Mouse (Mus musculus) right cerebral cortex, adult 18-20 months (tissue): ENCODE data around the gene Sulf2.

Experiments used
- DNase-seq: peaks from one replicate; pipeline ENCODE4 v3.0.0; 2022; ENCODE audit warnings: mixed read lengths

The Sulf2 gene

DNA sequence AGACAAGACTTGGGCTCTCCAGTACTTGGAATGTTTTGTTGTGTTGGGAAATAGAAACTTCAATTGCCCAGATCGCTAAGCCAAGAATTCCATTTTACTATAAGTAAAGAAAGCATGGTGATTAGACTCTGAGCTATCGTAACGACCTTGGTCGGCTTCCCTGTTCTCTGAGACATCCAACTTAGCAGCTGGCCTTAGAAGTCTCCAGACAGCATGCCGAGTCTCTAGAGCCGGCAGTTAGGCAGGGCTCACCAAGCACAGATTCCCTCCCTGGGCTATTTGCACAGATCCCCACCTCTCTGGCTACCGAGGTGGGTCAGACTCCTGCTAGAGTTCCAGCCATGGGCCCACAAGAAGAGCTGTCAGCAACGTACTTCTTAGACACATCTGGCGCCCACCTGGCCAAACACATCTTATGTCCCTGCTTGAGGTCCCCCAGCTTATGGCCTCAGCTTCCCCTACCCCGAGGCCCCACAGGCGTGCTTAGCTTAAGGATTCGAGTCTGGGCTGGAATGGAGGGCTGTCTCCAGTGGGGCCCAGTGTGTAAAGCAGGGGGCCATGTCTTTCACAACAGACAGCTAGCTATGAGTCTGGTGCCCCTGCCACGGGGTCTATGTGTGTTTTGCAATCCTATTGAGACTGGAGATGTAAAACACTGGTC lies 6.7 kb downstream of the Sulf2 start:
- no peak for DNase-seq

DNA sequence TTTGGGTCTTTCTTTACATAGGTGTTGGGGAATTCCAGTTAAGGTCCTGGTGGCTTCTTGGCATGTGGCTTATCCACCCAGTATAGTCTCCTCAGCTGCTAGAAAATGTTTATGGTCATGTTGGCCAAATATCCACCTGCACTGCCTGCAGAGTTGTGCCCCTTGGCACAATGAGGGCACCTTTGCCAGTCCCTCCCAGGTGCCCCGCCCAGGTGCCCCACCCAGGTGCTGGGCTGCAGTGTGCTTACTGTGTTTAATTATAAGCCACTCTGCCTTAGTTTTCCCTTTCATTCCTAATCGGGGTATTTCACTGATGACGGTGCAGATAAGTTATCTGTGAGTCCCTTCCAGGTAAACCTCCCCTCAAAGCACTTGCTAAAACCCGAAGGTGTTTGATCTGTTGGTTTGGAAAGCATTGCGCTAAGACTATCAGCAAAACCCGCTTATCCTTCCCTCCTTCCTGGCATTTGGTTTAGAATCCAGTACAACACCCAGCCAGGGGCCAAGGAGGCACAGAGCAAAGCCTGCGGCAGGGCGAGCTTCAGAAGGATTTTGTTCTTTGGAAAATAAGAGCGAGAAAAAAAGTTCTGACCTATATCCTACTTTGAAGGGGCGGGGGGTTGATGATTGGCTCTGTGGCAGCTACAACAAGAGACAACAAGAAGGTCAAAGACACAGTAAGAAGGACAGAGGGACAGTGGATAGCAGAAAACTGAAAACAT lies 7.4 kb downstream of the Sulf2 start:
- DNase-seq: no peak

DNA sequence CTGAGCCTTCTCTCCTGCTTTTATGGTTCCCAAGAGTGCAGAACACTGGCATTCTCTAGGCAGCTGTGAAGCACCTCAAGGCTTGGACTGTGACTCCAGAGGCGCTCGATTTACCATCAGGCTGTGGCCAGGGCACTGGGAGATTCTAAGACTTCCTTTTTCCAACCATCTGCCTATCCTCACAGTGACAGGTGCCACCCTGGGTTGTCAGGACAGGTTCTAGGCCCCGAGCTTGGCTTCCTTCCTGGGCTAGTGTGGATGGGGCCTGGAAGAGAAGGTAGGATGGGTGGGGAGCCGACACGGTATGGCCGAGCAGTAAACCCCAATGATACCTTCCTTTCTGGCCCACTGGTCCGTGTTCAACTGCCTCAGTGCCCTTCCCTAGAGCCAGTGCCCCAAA lies 9.0 kb downstream of the Sulf2 start:
- no peak for DNase-seq

DNA sequence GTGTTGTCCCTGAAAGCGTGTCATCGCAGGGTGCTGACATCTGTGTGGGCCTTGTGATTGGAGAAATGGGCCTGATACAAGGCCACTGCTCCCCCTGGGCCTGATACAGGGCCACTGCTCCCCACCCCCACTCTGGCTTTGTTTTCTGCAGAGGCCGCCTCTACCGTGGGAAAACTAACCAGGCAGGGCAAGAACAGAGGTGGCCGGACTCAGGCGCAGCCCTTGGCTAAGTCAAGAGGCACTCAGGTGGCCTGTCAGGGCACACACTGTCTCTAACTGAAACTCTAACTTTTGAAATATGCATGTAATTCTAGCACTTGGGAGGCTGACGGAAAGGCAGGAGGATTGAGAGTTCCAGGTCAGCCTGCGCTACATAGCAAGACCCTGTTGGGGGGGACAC lies 10.4 kb downstream of the Sulf2 start:
- DNase-seq: no peak

DNA sequence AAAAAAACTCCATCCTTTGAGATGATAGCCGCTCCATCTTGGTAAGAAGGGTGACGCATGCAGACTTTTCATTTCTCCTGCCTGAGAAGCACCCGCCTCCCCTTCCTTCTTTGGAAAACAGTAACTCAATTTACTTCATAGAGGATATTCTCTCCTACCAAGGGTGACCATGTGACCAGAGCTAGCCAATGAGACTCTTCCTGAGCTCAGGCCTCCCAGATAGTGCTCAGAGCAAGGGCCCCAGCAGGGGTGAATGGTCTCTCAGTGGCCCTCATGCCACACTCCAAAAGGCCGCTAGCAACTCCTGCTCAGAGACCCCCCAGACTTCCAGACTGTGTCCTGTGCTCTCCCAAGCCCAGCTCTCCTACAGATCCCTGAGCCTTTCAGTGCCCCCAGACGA lies 11.6 kb downstream of the Sulf2 start:
- peak; percentile 23 for DNase-seq

DNA sequence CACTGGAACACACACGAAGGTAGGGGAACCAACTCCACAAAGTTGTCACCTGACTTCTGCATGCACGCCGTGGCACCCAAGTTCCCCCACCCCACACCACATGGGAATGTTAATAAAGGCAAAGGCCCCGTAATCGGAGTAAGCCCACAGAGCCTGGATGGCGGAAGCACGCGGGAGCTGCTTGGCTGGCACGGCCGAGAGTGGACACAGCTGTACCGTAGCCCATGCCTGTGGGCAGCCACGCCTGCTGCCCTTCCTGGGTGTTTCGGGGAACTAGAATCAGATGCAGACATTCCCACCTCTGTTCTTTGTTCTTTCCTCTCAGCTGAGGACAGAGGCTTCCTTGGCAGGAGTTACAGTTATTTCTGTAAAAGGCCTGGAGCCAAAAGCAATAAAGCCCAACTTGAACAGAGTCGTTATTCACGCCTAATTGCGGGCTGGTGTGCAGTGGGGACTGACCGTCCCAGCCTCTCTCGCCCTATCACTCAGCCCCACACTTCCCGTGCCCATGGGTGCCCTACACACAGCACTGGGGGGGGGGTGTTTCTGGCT lies 12.8 kb downstream of the Sulf2 start:
- DNase-seq: peak; percentile 62

DNA sequence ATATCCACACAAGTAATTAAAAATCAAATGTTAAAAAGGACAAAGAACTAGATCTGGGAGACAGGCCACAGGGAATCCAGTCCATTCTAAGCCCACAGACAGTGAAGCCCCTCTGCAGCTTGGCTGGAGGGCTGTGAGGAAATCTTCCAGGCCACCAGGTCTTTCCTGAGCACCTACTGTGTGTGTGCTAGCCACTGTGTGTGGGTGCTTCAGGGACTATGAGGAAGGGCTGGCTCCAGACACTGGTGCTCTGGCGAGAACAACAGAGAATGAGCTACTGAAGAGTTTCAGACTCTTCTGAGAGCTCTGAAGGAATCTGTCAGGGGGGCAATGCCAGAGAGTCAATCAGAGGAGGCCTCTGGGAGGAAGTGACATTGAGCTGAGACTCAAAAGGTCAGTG lies 13.6 kb downstream of the Sulf2 start:
- DNase-seq: no peak

DNA sequence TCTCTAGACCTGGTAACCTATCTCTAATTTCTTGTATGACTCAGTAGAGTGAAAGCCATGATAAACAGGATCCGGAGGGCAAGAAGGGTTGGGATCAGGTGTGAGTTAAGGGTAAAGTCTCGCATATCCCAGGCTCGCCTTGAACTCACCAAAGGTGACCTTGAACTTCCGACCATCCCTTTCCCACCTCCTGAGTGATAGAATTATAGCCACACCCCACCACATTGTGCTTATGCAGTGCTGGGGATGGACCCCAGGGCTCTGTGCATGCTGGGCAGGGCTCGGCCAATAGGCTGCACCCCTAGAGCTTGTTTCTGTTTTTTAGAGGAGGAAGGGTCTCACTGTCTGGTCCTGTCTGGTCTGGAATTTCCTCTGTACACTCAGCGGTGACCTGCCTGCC lies 14.4 kb downstream of the Sulf2 start:
- no peak for DNase-seq

DNA sequence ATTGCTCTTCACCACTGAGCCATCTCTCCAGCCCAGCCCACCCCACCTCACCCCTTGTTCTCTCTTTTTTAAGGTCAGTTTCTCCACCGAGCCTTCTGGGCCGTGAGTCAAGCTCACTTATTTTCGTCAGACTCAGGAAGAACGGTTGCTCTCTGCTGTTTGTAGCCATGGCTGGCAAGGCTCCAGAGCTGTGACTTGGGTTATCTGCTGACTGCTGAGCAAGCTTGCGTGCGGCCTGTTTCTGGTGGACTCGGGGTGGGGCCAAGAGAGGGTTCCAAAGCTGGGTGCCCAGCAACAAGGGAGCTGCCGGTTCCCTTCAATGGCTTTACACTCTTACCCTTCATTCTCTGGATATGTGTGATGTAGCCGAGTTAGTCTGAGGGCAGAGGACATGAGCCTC lies 15.0 kb downstream of the Sulf2 start:
- peak; percentile 51 for DNase-seq

DNA sequence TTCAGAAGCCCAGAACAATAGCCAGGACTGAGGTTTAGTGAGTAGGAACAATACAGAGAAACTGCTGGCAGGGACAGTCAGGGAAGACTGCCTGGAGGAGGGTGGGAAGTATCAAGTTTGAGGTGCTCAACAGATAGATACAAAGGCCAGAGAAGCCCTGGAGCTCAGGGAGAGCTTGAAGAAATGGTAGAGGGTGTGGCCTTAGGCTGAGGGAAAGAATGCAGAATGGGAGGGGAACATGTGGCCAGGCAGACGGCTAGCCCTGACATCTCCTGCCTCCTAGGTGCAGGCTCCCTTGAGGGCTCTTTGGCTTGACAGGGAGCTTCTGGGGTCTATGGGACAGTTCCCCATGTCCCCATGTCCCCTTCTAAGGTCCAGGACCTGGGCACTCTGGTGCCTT lies 17.2 kb downstream of the Sulf2 start:
- no peak for DNase-seq

DNA sequence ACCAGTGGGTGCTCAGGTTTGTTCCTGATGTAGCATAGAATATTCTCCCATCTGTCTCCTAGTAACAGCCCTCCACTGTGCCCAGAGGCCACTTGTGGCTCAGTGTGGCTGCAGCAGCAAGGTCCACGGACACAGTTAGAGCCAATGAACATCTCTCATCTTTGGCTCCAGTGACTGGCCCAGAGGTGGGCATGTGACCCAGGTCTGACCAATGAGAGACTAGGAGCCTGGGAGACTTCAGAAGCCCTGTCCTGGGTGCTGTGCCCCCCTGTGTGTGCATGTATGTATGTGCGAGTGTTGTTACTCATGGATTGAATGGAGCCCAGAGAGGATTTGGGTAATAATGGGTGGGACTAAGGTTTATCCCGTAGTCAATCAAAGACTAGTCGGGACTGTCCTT lies 18.0 kb downstream of the Sulf2 start:
- DNase-seq: no peak

DNA sequence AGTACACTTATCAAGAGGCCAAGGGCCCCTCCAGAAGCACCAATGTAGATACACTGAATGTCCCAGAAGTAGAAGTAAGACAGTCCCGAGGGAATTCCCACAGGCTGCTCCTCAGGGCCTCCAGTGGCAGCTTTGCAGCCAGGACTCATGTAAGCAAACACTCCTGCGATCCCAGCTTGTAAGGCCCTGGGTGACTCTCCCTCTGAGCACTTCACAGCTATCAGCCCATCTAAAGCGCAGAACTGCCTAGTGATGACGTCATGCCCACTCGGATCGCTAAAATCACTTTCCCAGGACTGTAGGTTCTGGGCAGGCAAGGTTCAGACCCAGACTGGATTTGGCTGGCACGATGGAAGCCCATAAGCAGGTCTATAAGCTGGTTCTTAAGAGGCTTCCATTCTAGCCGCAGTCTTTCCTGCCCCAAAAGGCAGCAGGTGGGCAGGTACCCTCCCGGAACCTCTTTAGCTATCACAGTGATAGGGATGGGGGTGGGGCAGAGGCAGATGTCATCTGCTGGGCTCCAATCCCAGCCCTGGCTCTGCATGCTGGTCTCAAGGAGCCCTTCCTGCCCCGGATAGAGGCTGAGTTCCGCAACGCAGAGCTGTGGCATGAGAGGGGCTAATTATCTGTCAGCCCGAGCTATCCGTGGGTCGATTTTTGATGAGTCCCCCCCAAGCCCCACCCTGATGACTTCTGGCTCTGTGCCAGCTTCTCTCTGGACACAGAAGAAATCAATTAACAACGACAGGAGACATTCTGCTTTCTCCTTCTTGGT lies 19.6 kb downstream of the Sulf2 start:
- no peak for DNase-seq

DNA sequence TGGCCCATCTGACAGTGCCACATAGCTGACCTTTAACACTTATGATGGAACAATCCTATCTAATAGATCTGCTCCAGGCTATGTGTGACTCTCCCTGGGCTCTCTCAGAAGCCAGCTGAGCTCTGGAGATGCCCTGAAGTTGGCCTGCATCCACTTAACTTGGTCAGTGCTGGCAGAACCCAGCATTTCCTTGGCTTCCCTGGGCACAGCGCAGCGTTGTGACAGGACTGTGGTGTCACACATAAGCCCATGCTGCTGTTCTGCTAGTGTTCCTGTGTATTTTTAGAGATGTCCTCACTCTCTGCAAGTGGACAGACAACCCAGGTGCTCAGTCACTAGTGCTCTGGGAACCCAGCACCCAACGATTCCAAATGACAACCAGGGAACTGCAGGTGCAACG lies 26.7 kb downstream of the Sulf2 start:
- DNase-seq: no peak

DNA sequence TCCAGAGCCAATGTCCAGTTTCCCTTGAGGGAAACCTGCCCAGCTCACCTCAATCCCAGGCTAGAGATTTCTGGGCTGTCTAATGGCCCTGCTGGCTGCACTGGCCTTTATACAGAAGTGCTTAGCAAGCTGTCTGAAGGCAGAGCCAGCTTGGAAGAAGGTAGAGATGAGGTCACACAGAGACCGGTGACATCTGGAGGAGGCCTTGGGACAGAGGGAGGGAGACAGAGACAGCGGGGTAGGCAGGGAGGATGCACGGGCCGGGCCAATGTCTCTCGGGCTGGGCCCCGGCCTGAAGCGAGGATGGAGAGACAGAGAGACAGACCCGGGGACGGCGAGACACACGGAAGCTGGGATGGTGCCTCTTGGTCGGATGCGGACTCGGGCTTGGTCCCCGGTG lies 27.4 kb downstream of the Sulf2 start:
- no peak for DNase-seq

DNA sequence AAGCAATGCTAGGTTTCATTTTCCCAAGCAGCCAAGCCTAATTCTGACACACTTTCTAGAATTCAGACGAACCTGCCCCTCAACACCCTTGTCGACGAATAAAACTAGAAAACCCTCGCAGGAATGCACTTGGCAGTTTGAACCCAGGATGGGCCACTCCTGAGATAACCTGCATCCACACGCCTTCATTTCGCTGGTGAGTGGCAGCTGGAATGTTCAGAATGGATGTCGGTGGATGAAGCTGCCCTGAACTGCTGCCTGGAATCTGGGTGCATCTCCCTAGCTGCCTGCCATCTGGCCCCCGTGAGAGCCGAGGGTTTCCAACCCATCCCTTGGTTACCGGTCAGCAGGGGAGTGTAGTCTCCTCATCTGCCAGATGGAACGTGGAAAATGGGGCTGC lies 29.1 kb downstream of the Sulf2 start:
- DNase-seq: no peak

DNA sequence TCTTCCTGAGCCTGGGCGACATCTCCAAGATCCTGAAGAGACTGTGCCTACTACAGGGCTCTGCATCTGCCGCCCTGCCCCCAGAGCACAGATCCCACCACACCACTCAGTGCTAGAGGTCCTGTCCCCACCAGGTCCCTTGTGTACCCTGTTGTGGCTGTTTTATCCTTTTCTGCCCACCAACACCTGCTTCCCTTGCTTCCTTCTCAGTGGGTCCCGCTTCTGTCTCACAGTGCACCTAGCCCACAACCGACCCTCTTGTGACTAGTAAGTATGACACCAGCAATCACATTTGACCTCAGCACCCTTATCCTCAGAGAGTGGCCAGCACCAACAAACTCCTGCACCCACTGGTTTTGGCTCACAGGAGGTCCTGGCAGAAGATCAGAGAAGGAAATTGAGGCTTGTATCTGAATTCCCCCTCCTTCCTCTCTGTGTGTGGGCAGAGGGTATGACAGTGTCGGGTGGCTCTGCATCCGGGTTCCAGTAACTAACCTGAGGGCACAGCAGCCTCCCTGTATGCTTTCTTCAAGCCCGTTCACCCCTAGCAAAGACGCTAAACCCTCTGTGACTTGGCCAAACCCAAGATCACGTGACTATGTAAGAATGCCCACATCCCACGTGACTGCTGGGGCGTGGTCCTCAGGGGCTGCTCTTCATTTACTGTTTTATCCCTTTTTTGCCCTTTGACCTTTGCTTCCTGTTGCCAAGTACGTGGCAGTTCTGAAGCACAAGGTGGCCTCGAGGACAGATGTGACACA lies 29.8 kb downstream of the Sulf2 start:
- no peak for DNase-seq

DNA sequence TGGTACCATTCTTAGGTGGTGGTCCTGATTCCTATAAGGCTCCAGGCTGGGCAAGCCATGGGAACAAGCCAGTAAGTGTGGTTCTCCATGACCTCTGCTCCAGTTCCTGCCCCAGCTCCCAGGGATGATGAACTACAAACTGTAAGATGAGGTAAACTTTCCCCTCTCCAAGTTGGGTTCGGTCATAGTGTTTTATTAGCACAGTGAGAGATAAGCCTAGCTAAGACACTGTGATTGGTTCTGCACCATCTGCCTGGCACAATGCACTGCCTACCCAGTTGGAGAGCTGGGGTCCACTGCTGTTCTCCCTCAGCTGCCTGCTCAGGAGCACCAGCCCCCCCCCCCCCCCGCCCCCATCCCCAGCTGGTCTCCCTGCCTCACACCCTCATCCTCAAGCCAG lies 30.4 kb downstream of the Sulf2 start:
- DNase-seq: no peak

DNA sequence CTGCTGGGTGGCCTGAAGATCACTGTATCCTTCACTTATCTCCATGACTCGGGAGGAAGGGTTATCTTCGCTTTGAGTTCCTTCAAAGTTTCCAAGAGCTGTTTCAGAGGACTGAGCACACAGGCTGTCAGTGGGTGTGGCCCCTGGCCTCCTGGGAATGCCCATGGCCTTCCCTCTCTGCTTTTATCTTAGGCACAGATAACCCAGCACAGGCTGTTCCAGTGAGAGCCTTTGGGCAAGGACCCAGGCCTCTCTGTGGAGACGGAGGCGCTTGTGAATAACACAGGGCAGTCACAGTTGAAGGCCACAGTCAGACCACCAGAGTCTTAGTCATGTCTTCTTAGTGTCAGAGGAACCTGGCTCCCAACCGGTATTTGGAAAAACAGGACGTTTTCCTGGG lies 32.7 kb downstream of the Sulf2 start:
- no peak for DNase-seq

DNA sequence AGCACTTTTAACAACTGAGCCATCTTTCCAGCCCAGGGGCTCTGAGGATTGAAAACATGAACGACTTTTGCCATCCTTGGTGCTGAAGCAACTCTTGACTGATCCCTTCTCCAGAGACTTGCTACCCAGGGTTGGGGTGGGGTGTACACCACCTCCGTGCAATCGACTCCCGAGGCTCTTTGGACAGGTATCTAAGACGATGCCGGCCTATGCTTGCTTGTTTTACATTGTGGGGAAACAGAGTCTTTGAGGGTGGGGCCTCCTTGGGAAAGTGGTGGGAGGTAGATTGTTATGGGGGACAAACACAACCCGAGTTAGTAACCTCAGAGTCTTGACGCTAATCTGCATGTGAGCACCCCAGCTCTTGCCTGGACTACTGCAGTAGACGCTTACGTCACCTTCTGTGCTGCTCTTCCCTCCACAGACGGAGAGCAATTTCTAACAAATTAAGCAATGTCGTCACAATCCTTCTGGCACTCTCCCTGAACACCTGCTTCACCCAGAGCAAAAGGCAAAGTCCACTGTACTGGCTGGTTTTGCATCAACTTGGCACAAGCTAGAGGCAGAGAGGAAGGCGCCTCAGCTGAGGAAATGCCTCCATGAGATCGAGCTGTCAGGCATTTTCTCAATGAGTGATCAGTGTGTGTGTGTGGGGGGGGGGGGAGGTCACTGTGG lies 33.6 kb downstream of the Sulf2 start:
- no peak for DNase-seq

DNA sequence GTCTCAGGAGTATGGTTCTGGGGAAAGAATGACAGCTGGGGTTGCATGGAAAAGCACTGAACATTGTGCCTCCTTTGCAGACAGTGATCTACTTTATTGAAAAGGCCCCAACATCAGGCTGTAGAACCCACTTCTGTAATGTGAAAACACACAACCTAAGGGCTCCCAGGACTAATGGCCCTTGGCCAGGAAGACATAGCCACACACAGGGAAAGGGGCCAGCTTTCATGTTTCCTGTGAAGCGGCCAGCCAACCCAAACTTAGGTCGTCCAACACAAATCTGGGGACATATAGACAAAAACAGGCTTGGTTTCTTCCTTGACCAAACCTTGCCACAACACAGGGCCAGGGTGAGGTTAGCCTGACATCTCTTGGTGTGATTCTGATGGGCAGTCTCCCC lies 35.5 kb downstream of the Sulf2 start:
- no peak for DNase-seq

DNA sequence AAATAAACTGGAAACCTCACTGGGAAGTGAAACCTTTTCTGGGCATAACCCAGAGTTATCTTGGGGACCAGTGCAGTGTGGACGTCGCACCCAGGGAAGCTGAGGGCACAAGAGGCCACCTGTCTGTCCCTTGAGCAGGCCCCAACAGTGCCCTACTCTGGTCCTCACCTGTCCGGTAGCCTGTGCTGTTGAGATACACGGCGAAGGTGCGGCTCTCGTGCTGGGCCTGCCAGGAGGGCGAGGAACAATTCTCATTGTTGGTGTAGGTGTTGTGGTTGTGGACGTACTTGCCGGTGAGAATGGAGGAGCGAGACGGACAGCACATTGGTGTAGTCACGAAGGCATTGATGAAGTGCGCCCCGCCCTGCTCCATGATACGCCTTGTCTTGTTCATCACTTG lies 38.8 kb downstream of the Sulf2 start:
- no peak for DNase-seq

DNA sequence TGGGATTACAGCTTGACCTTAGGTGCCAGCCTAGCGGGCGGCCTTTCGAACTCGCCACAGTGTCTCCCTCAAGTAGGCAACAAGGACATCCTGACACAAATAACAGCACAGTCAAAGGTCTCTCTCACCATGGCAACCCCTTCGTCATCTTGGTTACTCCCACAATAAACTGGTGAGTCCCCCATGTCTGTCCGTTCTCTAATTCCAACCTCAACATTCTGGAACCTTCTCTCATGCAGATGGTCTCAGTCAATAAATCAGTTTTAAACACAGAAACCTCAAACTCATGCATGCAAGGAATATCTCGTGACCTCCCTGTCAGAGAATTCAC lies 39.2 kb downstream of the Sulf2 start:
- no peak for DNase-seq
